Mouse (Mus musculus): Measurements from ENCODE around the gene Gm17783. TPM values are rescaled to one million over a fixed set of nuclear protein-coding genes. Genes with fewer than 3 reads are reported as not detected.
A peak's percentile ranks its signal among the peaks of the same experiment; 100 is the strongest.

The Gm17783 gene
- not detected in 2 replicates for total RNA-seq (2012; rRNA removed)

DNA sequence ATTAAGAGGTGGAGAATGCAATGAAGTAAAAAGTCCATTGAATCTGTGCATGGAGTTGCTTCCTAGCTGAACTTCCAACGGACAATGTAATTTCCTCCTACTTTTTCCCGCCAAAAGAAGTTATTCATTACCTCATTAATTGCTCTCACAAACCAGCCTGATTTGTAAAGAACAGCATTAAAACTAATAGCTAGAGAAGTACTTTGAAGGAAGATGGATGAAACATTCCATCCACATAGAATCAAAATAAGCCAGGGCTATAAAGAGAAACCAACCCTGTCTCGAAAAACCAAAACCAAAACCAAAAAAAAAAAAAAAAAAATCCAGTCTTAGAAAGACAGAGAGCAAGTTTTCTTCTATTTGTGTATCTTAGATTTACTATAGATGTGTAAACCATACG is at the start of gene Gm17783:
TSS of gene Gm17783 (minus strand) at position 101 of the 400 bp plus-strand sequence.
- in situ Hi-C loops (cut with MboI; ENCODE audit: low sequenced_read_pairs in 2 of 2, unreplicated experiment in 2 of 2): no loop called here
- H3K4me1 ChIP-seq (ENCODE audit: control insufficient read depth in 2 of 2, insufficient read depth in 2 of 2, low read length in 2 of 2, poor library complexity in 1 of 2): no peaks in the 10 kb centered on the region

DNA sequence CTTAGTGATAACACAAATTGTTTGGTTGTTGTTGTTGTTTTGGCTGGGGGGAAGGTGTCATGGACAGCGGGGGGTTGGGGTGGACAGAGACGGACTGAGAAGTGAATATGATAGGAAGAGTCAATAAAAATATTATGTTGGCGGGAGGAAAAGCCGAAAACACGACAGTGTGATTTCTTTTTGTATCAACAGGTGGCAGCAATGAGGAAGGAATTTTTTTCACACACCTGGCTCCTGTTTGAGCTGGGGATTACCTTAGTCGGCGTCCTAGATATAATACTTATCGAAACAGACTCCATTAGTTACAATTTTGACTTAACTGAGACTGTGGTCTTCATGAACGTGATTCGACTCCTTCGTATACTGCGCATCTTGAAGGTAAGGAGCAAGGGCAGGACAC is 48.0 kb upstream of the Gm17783 start:
- no peak for DNase-seq (ENCODE audit: low read depth, low spot score)
- Histone ChIP-seq H3K27ac (ENCODE audit: insufficient read depth, low read depth, low read length, poor library complexity, severe bottlenecking) (no peak overlapping the region), H3K4me1 (ENCODE audit: control insufficient read depth in 2 of 2, insufficient read depth in 2 of 2, low read length in 2 of 2, poor library complexity in 1 of 2) (no peaks in the 10 kb centered on the region), H3K36me3 (ENCODE audit: control insufficient read depth, insufficient read depth, low read length, poor library complexity, severe bottlenecking) (no peaks in the 10 kb centered on the region), H3K9me3 (ENCODE audit: control insufficient read depth, insufficient read depth, low read depth, low read length) (no peaks in the 10 kb centered on the region), H3K9ac (ENCODE audit: insufficient read depth, low read depth, low read length, poor library complexity, severe bottlenecking) (no peak overlapping the region), H3K4me3 (ENCODE audit: insufficient read depth in 1 of 2, low read depth in 1 of 2, low read length in 2 of 2, poor library complexity in 1 of 2, severe bottlenecking in 1 of 2) (no peak overlapping the region)
- in situ Hi-C loops (cut with MboI; ENCODE audit: low sequenced_read_pairs in 2 of 2, unreplicated experiment in 2 of 2): no loop called here
- peak; percentile 60; the same call in 1 of the 2 replicates for TF ChIP-seq ZNF384 (IDR thresholded peaks at IDR 0.05; ENCODE audit: low read depth, low read length)
- TF ChIP-seq CHD2 (IDR thresholded peaks at IDR 0.05; ENCODE audit: low read depth, low read length): no peak
- no peak for TF ChIP-seq ZC3H11A (IDR thresholded peaks at IDR 0.05; ENCODE audit: borderline replicate concordance, low read depth, low read length)

More for the DNA sequence above, at the start of gene Gm17783:
- Histone ChIP-seq H3K27ac (ENCODE audit: insufficient read depth, low read depth, low read length, poor library complexity, severe bottlenecking) (no peak within 1 kb of the TSS), H3K36me3 (ENCODE audit: control insufficient read depth, insufficient read depth, low read length, poor library complexity, severe bottlenecking) (no peaks in the 10 kb centered on the region), H3K9me3 (ENCODE audit: control insufficient read depth, insufficient read depth, low read depth, low read length) (no peaks in the 10 kb centered on the region), H3K4me3 (ENCODE audit: insufficient read depth in 1 of 2, low read depth in 1 of 2, low read length in 2 of 2, poor library complexity in 1 of 2, severe bottlenecking in 1 of 2) (no peak within 1 kb of the TSS), H3K9ac (ENCODE audit: insufficient read depth, low read depth, low read length, poor library complexity, severe bottlenecking) (no peak within 1 kb of the TSS)
- no peak for DNase-seq (ENCODE audit: low read depth, low spot score)
- TF ChIP-seq ZC3H11A (IDR thresholded peaks at IDR 0.05; ENCODE audit: borderline replicate concordance, low read depth, low read length): no peak
- TF ChIP-seq HCFC1 (IDR thresholded peaks at IDR 0.05; ENCODE audit: borderline replicate concordance, insufficient read depth, low read length): no peak
- no peak for TF ChIP-seq MAFK (IDR thresholded peaks at IDR 0.05; ENCODE audit: insufficient read depth, low read depth, low read length)
- TF ChIP-seq CHD2 (IDR thresholded peaks at IDR 0.05; ENCODE audit: low read depth, low read length): no peak
- TF ChIP-seq ZNF384 (IDR thresholded peaks at IDR 0.05; ENCODE audit: low read depth, low read length): no peak

DNA sequence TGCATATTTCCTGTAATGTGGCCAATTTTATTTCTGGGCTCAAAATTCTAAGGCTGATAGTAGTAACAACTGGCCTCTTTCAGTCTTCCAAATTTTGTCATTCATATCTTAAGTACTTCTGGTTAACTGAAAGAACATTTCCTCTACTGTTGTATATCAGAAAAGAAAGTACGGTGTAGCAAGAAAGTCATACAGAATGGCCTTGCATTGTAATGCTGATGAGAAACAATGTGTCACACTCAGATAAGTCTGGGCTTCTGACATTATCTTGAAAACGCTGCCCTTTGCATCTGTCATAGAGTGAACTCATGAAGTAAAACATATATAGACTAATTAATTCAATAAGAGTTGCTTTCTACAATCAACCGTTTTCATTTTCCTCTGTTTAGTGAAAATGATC is 40.5 kb upstream of the Gm17783 start:
- Histone ChIP-seq H3K36me3 (ENCODE audit: control insufficient read depth, insufficient read depth, low read length, poor library complexity, severe bottlenecking) (no peaks in the 10 kb centered on the region), H3K27ac (ENCODE audit: insufficient read depth, low read depth, low read length, poor library complexity, severe bottlenecking) (no peak overlapping the region), H3K4me3 (ENCODE audit: insufficient read depth in 1 of 2, low read depth in 1 of 2, low read length in 2 of 2, poor library complexity in 1 of 2, severe bottlenecking in 1 of 2) (no peak overlapping the region), H3K9ac (ENCODE audit: insufficient read depth, low read depth, low read length, poor library complexity, severe bottlenecking) (no peak overlapping the region), H3K4me1 (ENCODE audit: control insufficient read depth in 2 of 2, insufficient read depth in 2 of 2, low read length in 2 of 2, poor library complexity in 1 of 2) (no peaks in the 10 kb centered on the region), H3K9me3 (ENCODE audit: control insufficient read depth, insufficient read depth, low read depth, low read length) (no peaks in the 10 kb centered on the region)
- DNase-seq (ENCODE audit: low read depth, low spot score): no peak
- in situ Hi-C loops (cut with MboI; ENCODE audit: low sequenced_read_pairs in 2 of 2, unreplicated experiment in 2 of 2): no loop called here
- no peak for TF ChIP-seq ZNF384 (IDR thresholded peaks at IDR 0.05; ENCODE audit: low read depth, low read length)
- TF ChIP-seq HCFC1 (IDR thresholded peaks at IDR 0.05; ENCODE audit: borderline replicate concordance, insufficient read depth, low read length): no peak
- no peak for TF ChIP-seq CHD2 (IDR thresholded peaks at IDR 0.05; ENCODE audit: low read depth, low read length)
- no peak for TF ChIP-seq ZC3H11A (IDR thresholded peaks at IDR 0.05; ENCODE audit: borderline replicate concordance, low read depth, low read length)
- TF ChIP-seq MAFK (IDR thresholded peaks at IDR 0.05; ENCODE audit: insufficient read depth, low read depth, low read length): no peak

DNA sequence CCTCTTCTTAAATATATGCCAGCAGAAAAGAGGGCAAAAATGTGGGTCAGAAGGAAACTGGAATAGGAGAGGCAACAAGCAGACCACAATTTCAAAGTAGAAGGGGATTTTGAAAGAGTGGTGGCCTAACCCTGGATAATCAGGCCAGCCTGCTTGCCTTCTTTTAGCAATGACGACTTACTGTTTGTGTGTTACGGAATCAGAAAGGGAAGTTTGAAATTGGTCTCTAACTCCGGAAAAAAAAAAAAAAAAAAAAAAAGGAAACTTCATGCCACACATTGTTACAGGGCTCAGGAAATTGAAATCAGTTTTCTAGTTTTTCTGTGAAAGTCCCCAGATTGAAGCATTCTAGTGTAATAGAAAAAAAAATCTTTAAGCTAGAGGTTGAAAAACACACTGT is 29.9 kb upstream of the Gm17783 start:
- Histone ChIP-seq H3K4me3 (ENCODE audit: insufficient read depth in 1 of 2, low read depth in 1 of 2, low read length in 2 of 2, poor library complexity in 1 of 2, severe bottlenecking in 1 of 2) (no peak overlapping the region), H3K4me1 (ENCODE audit: control insufficient read depth in 2 of 2, insufficient read depth in 2 of 2, low read length in 2 of 2, poor library complexity in 1 of 2) (no peaks in the 10 kb centered on the region), H3K9me3 (ENCODE audit: control insufficient read depth, insufficient read depth, low read depth, low read length) (no peaks in the 10 kb centered on the region), H3K36me3 (ENCODE audit: control insufficient read depth, insufficient read depth, low read length, poor library complexity, severe bottlenecking) (no peaks in the 10 kb centered on the region), H3K9ac (ENCODE audit: insufficient read depth, low read depth, low read length, poor library complexity, severe bottlenecking) (no peak overlapping the region), H3K27ac (ENCODE audit: insufficient read depth, low read depth, low read length, poor library complexity, severe bottlenecking) (no peak overlapping the region)
- in situ Hi-C loops (cut with MboI; ENCODE audit: low sequenced_read_pairs in 2 of 2, unreplicated experiment in 2 of 2): no loop called here
- TF ChIP-seq CHD2 (IDR thresholded peaks at IDR 0.05; ENCODE audit: low read depth, low read length) (no peak), HCFC1 (IDR thresholded peaks at IDR 0.05; ENCODE audit: borderline replicate concordance, insufficient read depth, low read length) (no peak), MAFK (IDR thresholded peaks at IDR 0.05; ENCODE audit: insufficient read depth, low read depth, low read length) (no peak), ZNF384 (IDR thresholded peaks at IDR 0.05; ENCODE audit: low read depth, low read length) (no peak), ZC3H11A (IDR thresholded peaks at IDR 0.05; ENCODE audit: borderline replicate concordance, low read depth, low read length) (no peak)
- no peak for DNase-seq (ENCODE audit: low read depth, low spot score)

DNA sequence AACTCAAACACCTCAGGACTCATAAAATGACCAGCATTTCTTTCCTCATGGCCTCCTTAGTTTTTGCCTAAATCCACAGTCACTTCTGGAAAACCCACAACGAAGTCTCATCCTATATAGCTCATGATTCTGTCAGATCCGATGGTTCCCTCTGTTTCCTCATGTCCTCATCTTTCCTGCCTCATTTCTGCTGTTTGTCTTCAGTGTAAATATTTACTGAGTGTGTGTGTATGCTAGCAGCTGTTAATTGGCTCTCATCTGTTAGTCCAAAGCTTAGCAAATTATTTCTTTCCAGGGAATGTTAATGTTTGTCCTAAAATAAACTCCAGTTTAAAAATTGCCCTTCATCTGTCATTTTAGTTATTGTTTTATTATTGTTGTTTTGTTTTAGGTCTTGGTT is 19.7 kb upstream of the Gm17783 start:
- H3K36me3 ChIP-seq (ENCODE audit: control insufficient read depth, insufficient read depth, low read length, poor library complexity, severe bottlenecking): no peaks in the 10 kb centered on the region
- no peak overlapping the region for H3K27ac ChIP-seq (ENCODE audit: insufficient read depth, low read depth, low read length, poor library complexity, severe bottlenecking)
- H3K4me3 ChIP-seq (ENCODE audit: insufficient read depth in 1 of 2, low read depth in 1 of 2, low read length in 2 of 2, poor library complexity in 1 of 2, severe bottlenecking in 1 of 2): no peak overlapping the region
- H3K9ac ChIP-seq (ENCODE audit: insufficient read depth, low read depth, low read length, poor library complexity, severe bottlenecking): no peak overlapping the region
- H3K9me3 ChIP-seq (ENCODE audit: control insufficient read depth, insufficient read depth, low read depth, low read length): no peaks in the 10 kb centered on the region
- no peak for TF ChIP-seq ZC3H11A (IDR thresholded peaks at IDR 0.05; ENCODE audit: borderline replicate concordance, low read depth, low read length)
- no peak for TF ChIP-seq MAFK (IDR thresholded peaks at IDR 0.05; ENCODE audit: insufficient read depth, low read depth, low read length)
- TF ChIP-seq HCFC1 (IDR thresholded peaks at IDR 0.05; ENCODE audit: borderline replicate concordance, insufficient read depth, low read length): no peak
- no peak for TF ChIP-seq ZNF384 (IDR thresholded peaks at IDR 0.05; ENCODE audit: low read depth, low read length)
- TF ChIP-seq CHD2 (IDR thresholded peaks at IDR 0.05; ENCODE audit: low read depth, low read length): no peak
- in situ Hi-C loops (cut with MboI; ENCODE audit: low sequenced_read_pairs in 2 of 2, unreplicated experiment in 2 of 2): no loop called here
- H3K4me1 ChIP-seq (ENCODE audit: control insufficient read depth in 2 of 2, insufficient read depth in 2 of 2, low read length in 2 of 2, poor library complexity in 1 of 2): no peaks in the 10 kb centered on the region
- no peak for DNase-seq (ENCODE audit: low read depth, low spot score)
